Mouse (Mus musculus): Measurements from ENCODE around the gene Myadm.

Myadm gene

GRCm38 (mm10) chr7:3323826-3324225 is 34.9 kb downstream of the Myadm start:
- DNase-seq = no peak

GRCm38 (mm10) chr7:3327961-3328360 is 39.1 kb downstream of the Myadm start:
- no peak for DNase-seq

GRCm38 (mm10) chr7:3329776-3330546 is 41.1 kb downstream of the Myadm start:
- DNase-seq = peak; percentile 87 to 92

- DNase-seq = no peak
These were observed 42.3 kb downstream of the Myadm start for GRCm38 (mm10) chr7:3331171-3331570.

GRCm38 (mm10) chr7:3331581-3332223 is 42.8 kb downstream of the Myadm start:
- peak; percentile 85 to 93 for DNase-seq

- no peak for DNase-seq
These were observed 43.3 kb downstream of the Myadm start for GRCm38 (mm10) chr7:3332224-3332615.

- peak; percentile 74 to 87 for DNase-seq
These were observed 44.0 kb downstream of the Myadm start, which contains the start of gene Cacng7 for GRCm38 (mm10) chr7:3332619-3333521. TSS of gene Cacng7 (plus strand) at chr7:3332955.

GRCm38 (mm10) chr7:3333542-3333941 is 44.7 kb downstream of the Myadm start:
- DNase-seq = peak; percentile 41 to 43

- DNase-seq = peak; percentile 9 to 37
These were observed 47.5 kb downstream of the Myadm start for GRCm38 (mm10) chr7:3336412-3336811.

- no peak for DNase-seq
These were observed 49.5 kb downstream of the Myadm start for GRCm38 (mm10) chr7:3338286-3338935.

GRCm38 (mm10) chr7:3339010-3339409 is 50.1 kb downstream of the Myadm start:
- DNase-seq = no peak

GRCm38 (mm10) chr7:3343861-3344260 is 55.0 kb downstream of the Myadm start:
- DNase-seq = no peak

- no peak for DNase-seq
These were observed 56.4 kb downstream of the Myadm start for GRCm38 (mm10) chr7:3345301-3345700.

- peak in 1 of 2 experiments; percentile 17 for DNase-seq
These were observed 58.7 kb downstream of the Myadm start for GRCm38 (mm10) chr7:3347366-3348287.

- DNase-seq = no peak
These were observed 59.4 kb downstream of the Myadm start for GRCm38 (mm10) chr7:3348326-3348725.

- DNase-seq = no peak
These were observed 60.9 kb downstream of the Myadm start for GRCm38 (mm10) chr7:3349775-3350174.

Measured in cerebellum, adult 18-20 months (tissue).